ENCODE assay signal across 30 mouse cellular contexts in the genomic region with DNA sequence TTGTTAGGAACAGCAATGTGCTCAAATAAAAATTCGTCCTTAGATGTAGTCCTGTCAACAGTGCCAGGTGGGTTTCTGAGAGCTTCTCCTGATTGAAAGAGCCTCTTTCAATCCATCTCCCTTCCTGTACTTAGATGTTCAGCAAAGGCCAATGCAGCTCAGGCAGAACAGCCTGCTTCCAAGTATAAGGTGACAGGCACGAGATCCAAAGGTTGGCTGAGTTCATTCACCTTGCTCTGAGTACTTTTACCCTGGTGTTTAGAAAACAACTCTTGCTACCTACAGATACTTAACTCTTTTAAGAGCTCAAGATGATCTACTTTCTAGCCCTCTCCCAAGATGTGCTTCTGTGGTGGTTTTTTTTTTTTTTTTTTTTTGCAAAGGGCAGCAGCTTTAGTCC. TPM values are rescaled to one million over a fixed set of nuclear protein-coding genes. Genes with fewer than 3 reads are reported as not detected.
A peak's percentile ranks its signal among the peaks of the same experiment; 100 is the strongest.
DNase-seq lines count a peak whose midpoint lies in the region; ATAC-seq and TF ChIP-seq lines count a peak whose summit lies in the region.
"Had no signal": no experiment of that assay in that cellular context is flagged by ENCODE, and none has a peak within 500 bp of the region (broad histone marks: within the 10 kb centered on the region; RNA-seq: fewer than 3 reads in every experiment).

No protein-coding gene starts in this region.

- no peaks in the 10 kb centered on the region for H3K4me1 ChIP-seq in CH12.LX (ENCODE audit: control insufficient read depth in 1 of 2, insufficient read depth in 2 of 2)
- H3K4me1 ChIP-seq in intestine, postnatal 0 days (replicated peaks; ENCODE audit: control insufficient read depth, insufficient read depth, low read length), result no peaks in the 10 kb centered on the region
- H3K4me1 ChIP-seq in hindbrain, embryonic 11.5 days (replicated peaks; ENCODE audit: control insufficient read depth, insufficient read depth, low read length), result no peaks in the 10 kb centered on the region
- H3K4me1 ChIP-seq in hindbrain, embryonic 12.5 days, result no peaks in the 10 kb centered on the region
- H3K4me1 ChIP-seq: embryonic facial prominence, embryonic 13.5 days; forebrain, embryonic 10.5 days; hindbrain, embryonic 15.5 days; liver, embryonic 15.5 days; lung, embryonic 15.5 days; midbrain, embryonic 12.5 days; neural tube, embryonic 12.5 days had no signal

- TF ChIP-seq CTCF in CH12.LX (conservative IDR thresholded peaks at IDR 0.05 in 1 of 2, IDR thresholded peaks at IDR 0.05 in 1 of 2; ENCODE audit: low read depth in 2 of 2, low read length in 2 of 2), result no peak
- no peak for TF ChIP-seq CTCF in intestine, postnatal 0 days (IDR thresholded peaks at IDR 0.05; ENCODE audit: low read depth)

- TF ChIP-seq EP300 in CH12.LX (IDR thresholded peaks at IDR 0.05; ENCODE audit: low read length), result no peak

- in situ Hi-C loops in CH12.LX (cut with MboI; ENCODE audit: low pct_ligation_motif_present, low pct_unique_long_range_greater_than_20kb, low sequenced_read_pairs), result no loop called here

- H3K4me3 ChIP-seq in CH12.LX (replicated peaks in 1 of 3; ENCODE audit: low read depth in 2 of 3, low read length in 2 of 3, poor library complexity in 1 of 3), result no peak overlapping the region
- H3K4me3 ChIP-seq in intestine, postnatal 0 days (ENCODE audit: low read depth, low read length), result no peak overlapping the region
- no peak overlapping the region for H3K4me3 ChIP-seq in hindbrain, embryonic 11.5 days (ENCODE audit: low read depth, low read length)
- H3K4me3 ChIP-seq in hindbrain, embryonic 12.5 days, result no peak overlapping the region
- H3K4me3 ChIP-seq: embryonic facial prominence, embryonic 13.5 days; forebrain, embryonic 10.5 days; forebrain, embryonic 15.5 days; hindbrain, embryonic 15.5 days; limb, embryonic 15.5 days; liver, embryonic 15.5 days; lung, embryonic 15.5 days; midbrain, embryonic 12.5 days; myocyte; neural tube, embryonic 12.5 days had no signal

- H3K79me2 ChIP-seq in CH12.LX (replicated peaks; ENCODE audit: control insufficient read depth, extremely low read depth, insufficient read depth, poor library complexity, severe bottlenecking), result no peaks in the 10 kb centered on the region

- H3K27me3 ChIP-seq in CH12.LX (replicated peaks), result no peaks in the 10 kb centered on the region
- no peaks in the 10 kb centered on the region for H3K27me3 ChIP-seq in intestine, postnatal 0 days (replicated peaks; ENCODE audit: control insufficient read depth, insufficient read depth, low read length)
- no peaks in the 10 kb centered on the region for H3K27me3 ChIP-seq in hindbrain, embryonic 11.5 days (ENCODE audit: control insufficient read depth, insufficient read depth, low read length)
- H3K27me3 ChIP-seq in hindbrain, embryonic 12.5 days, result no peaks in the 10 kb centered on the region
- H3K27me3 ChIP-seq: embryonic facial prominence, embryonic 13.5 days; forebrain, embryonic 15.5 days; hindbrain, embryonic 15.5 days; limb, embryonic 15.5 days; liver, embryonic 15.5 days; lung, embryonic 15.5 days; midbrain, embryonic 12.5 days; neural tube, embryonic 12.5 days; Patski had no signal

- no peak overlapping the region for H3K4me2 ChIP-seq in CH12.LX (ENCODE audit: insufficient read depth, low read depth, poor library complexity, severe bottlenecking)
- no peak overlapping the region for H3K4me2 ChIP-seq in intestine, postnatal 0 days (replicated peaks; ENCODE audit: low read depth)
- H3K4me2 ChIP-seq in hindbrain, embryonic 11.5 days (replicated peaks; ENCODE audit: low read depth, low read length), result no peak overlapping the region
- no peak overlapping the region for H3K4me2 ChIP-seq in hindbrain, embryonic 12.5 days (replicated peaks)
- H3K4me2 ChIP-seq: embryonic facial prominence, embryonic 13.5 days; forebrain, embryonic 15.5 days; heart, embryonic 11.5 days; hindbrain, embryonic 15.5 days; limb, embryonic 15.5 days; liver, embryonic 15.5 days; lung, embryonic 15.5 days; midbrain, embryonic 12.5 days; neural tube, embryonic 12.5 days had no signal

- peak; percentile 20 for DNase-seq in gastrocnemius, adult 18-20 months (ENCODE audit: low spot score)
- DNase-seq in gastrocnemius, adult 8-10 months (ENCODE audit: low spot score in 2 of 2), result no peak
- DNase-seq in kidney, adult 8-10 months, result peak; percentile 39 to 47
- no peak for DNase-seq in kidney, adult 18-20 months
- no peak for DNase-seq in CH12.LX (ENCODE audit: extremely low read depth)
- no peak for DNase-seq in hindbrain, embryonic 11.5 days (ENCODE audit: low spot score)
- DNase-seq: adrenal gland, postnatal 14 days; cerebellum, adult 11 months; cerebellum, postnatal 10 days; gastrocnemius, postnatal 14 days; heart, adult 11 months; heart, postnatal 4 days; lung, postnatal 36 days; right cerebral cortex, postnatal 4 days; thymus, adult 2 months; thymus, postnatal 36 days had no signal

- 0 out of 2 replicates have a peak, but pooled peaks have one; percentile 9 for TF ChIP-seq POLR2A in CH12.LX (IDR thresholded peaks at IDR 0.05; ENCODE audit: low read depth, low read length)

- no peak for TF ChIP-seq RAD21 in CH12.LX (IDR thresholded peaks at IDR 0.05; ENCODE audit: low read depth, low read length)

- no peaks in the 10 kb centered on the region for H3K9me3 ChIP-seq in CH12.LX (replicated peaks; ENCODE audit: low read length)
- no peaks in the 10 kb centered on the region for H3K9me3 ChIP-seq in intestine, postnatal 0 days (ENCODE audit: control insufficient read depth)
- no peaks in the 10 kb centered on the region for H3K9me3 ChIP-seq in hindbrain, embryonic 11.5 days (ENCODE audit: control insufficient read depth, low read length)
- no peaks in the 10 kb centered on the region for H3K9me3 ChIP-seq in hindbrain, embryonic 12.5 days (replicated peaks)
- H3K9me3 ChIP-seq: embryonic facial prominence, embryonic 13.5 days; forebrain, embryonic 10.5 days; forebrain, embryonic 15.5 days; hindbrain, embryonic 15.5 days; limb, embryonic 15.5 days; liver, embryonic 15.5 days; lung, embryonic 15.5 days; midbrain, embryonic 12.5 days; neural tube, embryonic 12.5 days had no signal

- no peak overlapping the region for H3K9ac ChIP-seq in CH12.LX (ENCODE audit: insufficient read depth, low read depth)
- no peak overlapping the region for H3K9ac ChIP-seq in intestine, postnatal 0 days (ENCODE audit: low read depth, low read length)
- no peak overlapping the region for H3K9ac ChIP-seq in hindbrain, embryonic 11.5 days (ENCODE audit: low read depth, low read length)
- H3K9ac ChIP-seq in hindbrain, embryonic 12.5 days, result no peak overlapping the region
- H3K9ac ChIP-seq: embryonic facial prominence, embryonic 13.5 days; forebrain, embryonic 15.5 days; hindbrain, embryonic 15.5 days; limb, embryonic 15.5 days; liver, embryonic 15.5 days; lung, embryonic 15.5 days; midbrain, embryonic 12.5 days; neural tube, embryonic 12.5 days had no signal

- peaks cover 0 to 17% of the 10 kb centered on the region in 2 experiments for H3K36me3 ChIP-seq in CH12.LX (replicated peaks in 1 of 2; ENCODE audit: control insufficient read depth in 1 of 2, insufficient read depth in 1 of 2, low read length in 1 of 2)
- no peaks in the 10 kb centered on the region for H3K36me3 ChIP-seq in intestine, postnatal 0 days (ENCODE audit: control insufficient read depth, insufficient read depth)
- H3K36me3 ChIP-seq in hindbrain, embryonic 11.5 days (ENCODE audit: control insufficient read depth, insufficient read depth, low read length), result no peaks in the 10 kb centered on the region
- no peaks in the 10 kb centered on the region for H3K36me3 ChIP-seq in hindbrain, embryonic 12.5 days
- H3K36me3 ChIP-seq: embryonic facial prominence, embryonic 13.5 days; forebrain, embryonic 10.5 days; forebrain, embryonic 15.5 days; hindbrain, embryonic 15.5 days; limb, embryonic 15.5 days; lung, embryonic 15.5 days; midbrain, embryonic 12.5 days; neural tube, embryonic 12.5 days had no signal

- ATAC-seq in intestine, postnatal 0 days, result peak; percentile 61; the same call in 1 of the 2 replicates
- no peak for ATAC-seq in hindbrain, embryonic 11.5 days (ENCODE audit: low FRiP score)
- no peak for ATAC-seq in hindbrain, embryonic 12.5 days (ENCODE audit: low FRiP score)
- ATAC-seq: forebrain, embryonic 15.5 days; Patski had no signal

- H3K27ac ChIP-seq in CH12.LX (ENCODE audit: insufficient read depth, low read depth), result no peak overlapping the region
- H3K27ac ChIP-seq in intestine, postnatal 0 days (ENCODE audit: low read depth, low read length), result 0 out of 2 replicates have a peak overlapping the region, but pooled peaks have one; percentile 6
- H3K27ac ChIP-seq in hindbrain, embryonic 11.5 days (ENCODE audit: low read depth, low read length), result no peak overlapping the region
- no peak overlapping the region for H3K27ac ChIP-seq in hindbrain, embryonic 12.5 days
- H3K27ac ChIP-seq: embryonic facial prominence, embryonic 13.5 days; forebrain, embryonic 10.5 days; forebrain, embryonic 15.5 days; hindbrain, embryonic 15.5 days; limb, embryonic 15.5 days; liver, embryonic 15.5 days; lung, embryonic 15.5 days; midbrain, embryonic 12.5 days; neural tube, embryonic 12.5 days had no signal

- dilution Hi-C loops in CH12.LX (cut with MboI; ENCODE audit: extremely low pct_ligation_motif_present, extremely low pct_unique_long_range_greater_than_20kb, low sequenced_read_pairs), result no loop called here

- WGBS in intestine, postnatal 0 days, result 43% methylated on average over 2 of the region's 2 CpGs
- WGBS in hindbrain, embryonic 11.5 days, result 76% methylated on average over 2 of the region's 2 CpGs
- 80% methylated on average over 2 of the region's 2 CpGs for WGBS in hindbrain, embryonic 12.5 days

TF ChIP-seq in CH12.LX, 34 proteins besides CTCF, POLR2A, EP300 and RAD21 (continues in another document):
- no peak for TF ChIP-seq SIN3A (IDR thresholded peaks at IDR 0.05; ENCODE audit: low read length)

RNA-seq across cellular contexts. Expression of gene Gls, which starts 56.0 kb away (rescaled TPM):
- 10 to 100 TPM; 81.6 to 85.6 TPM for total RNA-seq in gastrocnemius, adult 18-20 months (2021)
- total RNA-seq in gastrocnemius, adult 8-10 months (2022), result 10 to 100 TPM; 72.7 to 88.6 (median 81.2) TPM
- 107 and 132 TPM in 2 replicates for total RNA-seq in CH12.LX (2012; rRNA removed)
- 182 and 270 TPM in 2 replicates for total RNA-seq in CH12.LX (2014; rRNA removed)
- polyA plus RNA-seq in CH12.LX (2012; ENCODE audit: insufficient read length, low read depth), result 126 and 150 TPM in 2 replicates
- polyA plus RNA-seq in intestine, postnatal 0 days (2015; fragmentation: Nextera tagmentation; extraction: Ambion mirVana), result 33.9 and 41.0 TPM in 2 replicates
- 29.9 and 36.5 TPM in 2 replicates for polyA plus RNA-seq in hindbrain, embryonic 11.5 days (2014; fragmentation: Nextera tagmentation; extraction: Ambion mirVana)
- 40.9 and 41.1 TPM in 2 replicates for polyA plus RNA-seq in hindbrain, embryonic 12.5 days (2016; fragmentation: Nextera tagmentation; extraction: Ambion mirVana)

RNA-seq across cellular contexts. Expression of gene Stat1, which starts 57.8 kb away (rescaled TPM):
- 10 to 100 TPM; 11.7 to 11.8 TPM for total RNA-seq in gastrocnemius, adult 18-20 months (2021)
- 10 to 100 TPM; 10.5 to 13.0 (median 11.3) TPM for total RNA-seq in gastrocnemius, adult 8-10 months (2022)
- total RNA-seq in CH12.LX (2012; rRNA removed) (119 and 143 TPM in 2 replicates), CH12.LX (2014; rRNA removed) (179 and 190 TPM in 2 replicates)
- 94.6 and 101 TPM in 2 replicates for polyA plus RNA-seq in CH12.LX (2012; ENCODE audit: insufficient read length, low read depth)
- 62.6 and 67.2 TPM in 2 replicates for polyA plus RNA-seq in intestine, postnatal 0 days (2015; fragmentation: Nextera tagmentation; extraction: Ambion mirVana)
- 18.0 and 20.1 TPM in 2 replicates for polyA plus RNA-seq in hindbrain, embryonic 11.5 days (2014; fragmentation: Nextera tagmentation; extraction: Ambion mirVana)
- polyA plus RNA-seq in hindbrain, embryonic 12.5 days (2016; fragmentation: Nextera tagmentation; extraction: Ambion mirVana), result 17.9 and 19.2 TPM in 2 replicates

Comparison
In these comparisons a context has a peak if more than half of its experiments do, and no peak if none do; other contexts are left out.
1. DNase-seq: peak in gastrocnemius, adult 18-20 months (single experiment) and kidney, adult 8-10 months (2 of 2); none in gastrocnemius, adult 8-10 months (0 of 2), kidney, adult 18-20 months (single experiment), CH12.LX (single experiment) and hindbrain, embryonic 11.5 days (single experiment).